Mouse (Mus musculus) lung, postnatal 0 days (tissue): ENCODE measurements at regions not wholly inside any gene's neighbourhood (a gene's known extent, or its start where the extent isn't known, plus 50 kb on each side); places are given as distances from the start of the nearest gene placed in this dataset.

Source experiments
- CTCF ChIP-seq: IDR thresholded peaks from 2 replicates; pipeline ENCODE4 v1.5.1; 2016; ENCODE audit warnings: antibody characterized with exemption, mild to moderate bottlenecking
- EP300 ChIP-seq: IDR thresholded peaks from 2 replicates; pipeline ENCODE4 v1.6.1; 2016; ENCODE audit warnings: antibody characterized with exemption, mild to moderate bottlenecking, control low read depth

DNA sequence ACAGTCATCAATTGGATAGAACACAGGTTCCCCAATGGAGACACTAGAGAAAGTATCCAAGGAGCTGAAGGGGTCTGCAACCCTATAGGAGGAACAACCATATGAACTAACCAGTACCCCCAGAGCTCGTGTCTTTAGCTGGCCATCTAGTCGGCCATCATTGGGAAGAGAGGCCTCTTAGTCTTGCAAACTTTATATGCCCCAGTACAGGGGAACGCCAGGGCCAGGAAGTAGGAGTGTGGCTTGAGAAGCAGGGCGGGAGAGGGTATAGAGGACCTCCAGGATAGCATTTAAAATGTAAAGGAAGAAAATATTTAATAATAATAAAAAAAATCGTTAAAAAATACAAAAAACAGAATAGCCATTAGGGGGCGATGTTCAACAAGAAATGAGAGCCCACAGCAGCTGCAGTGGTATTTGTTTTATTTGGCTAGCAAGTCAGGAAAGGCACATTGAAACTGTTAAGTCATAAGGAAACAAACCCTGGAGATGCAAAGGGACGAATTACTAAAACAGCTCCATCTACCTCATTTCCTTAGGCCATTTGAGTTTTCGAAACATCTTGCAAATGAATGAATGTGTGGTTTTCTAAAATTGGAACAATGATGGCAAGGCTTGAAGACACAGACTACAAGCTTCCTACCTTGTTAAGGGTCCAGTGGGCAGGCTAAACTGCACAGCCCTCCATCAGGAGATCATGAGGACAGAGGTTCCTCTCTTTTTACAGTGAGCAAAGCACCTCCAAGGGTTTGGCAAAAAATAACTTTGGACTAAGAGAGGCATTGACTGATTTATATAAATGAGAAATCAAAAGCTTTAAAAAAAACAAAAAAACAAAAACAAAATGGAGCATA lies 350.7 kb upstream of the Rasa1 start:
- TF ChIP-seq EP300, result no peak
- peak; percentile 57 for TF ChIP-seq CTCF
